Mouse (Mus musculus) cerebellum, postnatal 36 days (tissue): ENCODE data around the gene Akr1c21.
"Not testable (repeated sequence)": the region's sequence is repeated elsewhere in the genome, so short reads cannot be mapped to it uniquely, and the experiment has no call there.

Experiments
- DNase-seq, 2 experiments: peaks; one replicate each; pipeline ENCODE4 v3.0.0; 2021 to 2022; ENCODE audit warnings: mixed read lengths in 2 of 2

Gene Akr1c21

DNA sequence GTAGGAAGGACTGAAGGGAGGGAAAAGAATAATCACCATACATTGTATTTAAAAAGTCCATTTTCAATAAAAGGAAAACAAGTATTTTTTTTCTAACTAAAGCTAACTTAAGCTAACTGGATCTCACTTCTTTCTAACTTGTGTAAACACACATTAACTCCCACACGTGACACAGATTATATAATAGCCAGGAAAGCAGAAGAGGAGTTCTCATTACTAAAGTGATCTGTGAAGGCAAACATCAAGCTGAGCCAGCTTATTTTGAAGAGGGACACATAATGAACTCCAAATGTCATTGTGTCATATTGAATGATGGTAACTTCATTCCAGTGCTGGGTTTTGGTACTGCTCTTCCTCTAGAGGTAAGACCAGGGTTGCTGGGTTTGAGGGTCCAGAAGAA lies at the start of gene Akr1c21:
Gene Akr1c21, plus strand, starts transcription at position 205 of the 400 bp plus-strand sequence.
- DNase-seq: no peak

DNA sequence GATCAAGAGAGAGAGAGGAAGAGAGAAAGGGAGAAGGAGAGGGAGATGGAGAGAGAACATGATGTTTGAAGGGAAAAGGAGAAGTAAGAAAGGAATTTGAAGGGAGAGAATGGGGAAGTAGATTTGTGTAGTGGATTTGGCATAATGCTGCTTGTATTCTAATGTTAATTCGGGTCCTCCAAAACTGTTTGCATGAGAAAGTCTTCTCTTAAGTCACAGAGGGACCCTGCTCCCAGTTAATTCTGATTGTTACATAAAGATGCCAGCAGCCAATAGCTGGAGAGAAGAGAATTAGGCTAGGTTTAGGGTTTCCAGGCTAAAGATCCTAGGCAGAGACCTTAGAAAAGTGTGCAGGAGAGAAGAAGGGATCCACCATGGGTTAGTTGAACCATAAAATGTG lies 14.7 kb upstream of the Akr1c21 start:
- DNase-seq: no peak

DNA sequence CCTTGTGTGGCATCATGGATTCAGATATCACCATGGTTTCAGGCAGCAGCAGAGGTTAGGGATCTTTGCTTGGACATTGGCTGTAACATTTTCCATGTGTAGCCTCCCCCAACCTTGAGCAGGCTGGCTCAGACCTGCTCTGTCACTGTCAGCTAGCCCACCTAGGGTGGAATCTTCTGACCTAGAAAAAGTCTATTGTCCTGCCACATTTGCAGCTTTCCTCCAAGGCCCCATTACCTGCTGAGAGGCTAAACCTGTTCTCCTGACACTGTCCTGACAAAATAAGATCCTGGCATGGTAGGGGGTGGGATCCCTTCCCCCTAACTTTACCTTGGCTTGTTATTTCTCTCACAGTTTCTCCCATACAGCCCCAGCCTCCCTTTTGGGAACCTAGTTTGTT lies 13.4 kb upstream of the Akr1c21 start:
- no peak for DNase-seq

DNA sequence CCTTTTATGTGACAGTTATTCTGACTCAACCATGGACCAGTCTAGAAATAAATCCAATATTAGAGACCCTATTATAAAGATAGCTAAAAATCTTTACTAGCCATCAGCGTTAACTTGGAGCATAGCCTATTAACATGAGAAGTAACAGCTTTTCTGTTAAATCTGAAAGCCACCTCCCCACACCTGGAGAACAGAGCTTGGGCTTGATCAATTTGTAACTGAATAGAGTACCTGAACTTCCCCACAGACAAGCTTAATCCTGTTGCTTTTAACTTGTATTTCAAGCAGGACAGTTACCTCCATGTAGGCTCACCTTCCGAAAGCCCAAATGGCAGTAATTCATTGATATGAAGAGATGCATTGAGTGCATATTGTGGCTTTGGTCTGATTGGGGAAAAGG lies 7.9 kb upstream of the Akr1c21 start:
- no peak for DNase-seq

DNA sequence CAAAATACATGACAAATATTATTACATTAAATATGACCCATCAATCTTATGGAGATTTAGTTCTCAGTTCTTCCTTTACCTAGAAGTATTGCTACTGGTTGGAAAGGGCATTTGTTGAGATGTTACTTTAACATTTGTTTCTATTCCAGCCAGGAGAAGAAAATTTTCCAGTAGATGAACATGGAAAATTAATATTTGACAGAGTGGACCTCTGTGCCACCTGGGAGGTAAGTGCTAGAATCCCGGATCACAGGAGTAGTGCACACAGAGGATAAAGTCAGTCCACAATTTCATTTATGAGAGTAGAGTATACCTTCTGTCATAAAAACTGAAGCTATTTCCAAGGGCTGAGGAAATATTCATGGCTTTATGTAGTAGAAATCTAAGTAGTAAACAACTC lies 3.0 kb downstream of the Akr1c21 start:
- no peak for DNase-seq

DNA sequence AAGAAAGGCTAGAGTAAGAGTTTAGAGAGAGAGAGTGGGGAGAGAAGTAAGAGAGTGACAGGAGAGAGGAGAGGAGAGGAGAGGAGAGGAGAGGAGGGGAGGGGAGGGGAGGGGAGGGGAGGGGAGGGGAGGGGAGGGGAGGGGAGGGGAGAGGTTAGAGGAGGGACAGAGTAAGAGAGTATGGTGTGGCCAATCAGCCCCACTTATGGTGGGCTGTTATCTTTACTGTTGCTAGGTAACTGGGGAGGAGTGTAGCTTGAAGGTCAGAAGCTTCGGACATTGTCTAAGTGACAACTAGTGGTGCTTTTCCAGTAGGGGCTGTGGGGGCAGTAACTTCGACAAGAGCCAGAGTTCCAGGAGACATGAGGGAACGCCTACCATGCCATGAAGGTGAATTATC lies 29.6 kb downstream of the Akr1c21 start:
- DNase-seq: not testable (repeated sequence)

DNA sequence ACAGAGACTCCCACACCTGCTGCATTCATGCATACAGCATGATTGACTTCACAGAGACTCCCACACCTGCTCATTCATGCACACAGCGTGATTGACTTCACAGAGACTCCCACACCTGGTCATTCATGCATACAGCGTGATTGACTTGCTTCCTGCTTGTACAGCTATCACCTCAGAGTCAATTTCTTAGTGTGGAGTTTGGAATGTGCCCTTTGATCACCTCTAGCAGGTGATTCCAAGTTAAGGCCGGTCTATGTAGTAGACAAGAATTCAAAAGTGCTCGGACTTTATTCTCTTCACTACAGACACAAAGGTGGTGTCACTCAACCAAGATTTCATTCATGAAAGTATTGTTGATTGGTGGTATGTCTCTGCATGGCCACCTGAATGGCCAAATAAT lies 32.9 kb downstream of the Akr1c21 start:
- DNase-seq: no peak

DNA sequence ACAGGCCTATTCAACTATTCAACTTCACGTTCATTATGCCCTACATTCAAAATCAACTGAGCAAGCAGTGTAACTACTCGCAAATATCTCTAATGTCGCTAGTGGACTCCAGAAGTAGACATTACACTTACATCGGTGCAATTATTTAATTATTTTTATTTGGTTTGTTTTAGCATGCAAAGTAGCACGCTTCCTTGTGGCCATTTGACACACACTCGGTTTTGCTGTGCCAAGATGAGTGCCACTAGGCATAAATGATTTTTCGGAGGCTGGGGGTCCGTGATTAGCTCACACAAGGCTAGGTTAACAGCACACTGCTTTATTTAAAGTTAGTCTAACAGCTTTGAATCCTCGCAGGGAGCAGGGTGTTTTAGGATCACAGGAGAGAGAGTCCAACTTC lies 34.7 kb downstream of the Akr1c21 start:
- no peak for DNase-seq

DNA sequence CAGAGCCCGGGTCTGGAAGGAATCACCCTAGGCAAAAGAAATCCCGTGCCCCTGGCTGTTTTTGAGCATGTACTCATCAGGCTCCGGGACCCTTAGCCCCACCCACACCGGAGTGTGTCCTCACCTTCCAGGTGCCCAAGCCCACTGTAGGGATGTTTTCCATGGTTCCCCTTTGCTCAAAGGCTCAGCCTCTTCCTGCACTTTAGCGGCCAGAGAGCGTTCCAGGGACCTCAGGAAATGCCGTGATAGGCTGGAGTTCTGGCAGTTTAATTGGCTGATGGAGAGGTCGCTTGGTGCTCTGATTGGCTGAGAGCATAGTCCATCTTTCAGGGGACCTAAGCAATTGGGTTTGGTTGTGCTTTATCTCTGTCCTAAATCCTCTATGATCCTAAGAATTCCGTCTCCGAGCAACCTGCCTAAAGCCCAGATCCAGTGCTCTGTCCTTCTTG lies 35.1 kb downstream of the Akr1c21 start, which contains the start of gene Akr1e1:
Gene Akr1e1, minus strand, starts transcription at position 214 of the 449 bp plus-strand sequence.
- peak; percentile 86 to 90 for DNase-seq

DNA sequence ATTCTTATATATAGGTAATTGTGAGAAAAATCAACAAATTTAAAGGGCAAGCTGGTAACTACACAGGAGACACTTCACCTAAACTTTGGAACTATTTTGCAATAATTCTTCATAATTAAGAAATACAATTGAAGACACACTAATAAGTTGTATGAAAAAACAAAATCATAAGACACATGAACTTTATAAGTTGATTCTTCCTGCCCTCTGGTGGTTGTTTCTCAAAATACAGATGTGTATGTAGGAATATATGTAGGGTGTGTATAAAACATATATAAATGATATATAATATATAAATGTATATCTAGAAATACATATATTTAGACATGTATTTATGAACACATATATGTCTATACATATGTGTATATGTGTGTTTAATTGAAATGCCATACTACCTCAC lies 37.0 kb downstream of the Akr1c21 start:
- no peak for DNase-seq
